Mouse (Mus musculus) liver, adult 2 months (tissue): ENCODE measurements around the gene Slc22a20. TPM values are rescaled to one million over a fixed set of nuclear protein-coding genes. Genes with fewer than 3 reads are reported as not detected.

Experiments used
- DNase-seq: peaks from one replicate; pipeline ENCODE4 v3.0.0-alpha.2; 2011; ENCODE audit warnings: low read depth, low spot score; ENCODE audit errors: extremely low read depth
- H3K27ac ChIP-seq: fragments of 200-500 bp; replicated peaks from 2 replicates; pipeline ENCODE4 v1.5.1; 2012; ENCODE audit warnings: low read depth, mild to moderate bottlenecking, control low read depth, inconsistent platforms, low read length; ENCODE audit not compliant: insufficient read depth
- H3K27me3 ChIP-seq: fragments of 200-500 bp; 2 replicates; pipeline ENCODE4 v1.6.1; 2012; ENCODE audit warnings: mild to moderate bottlenecking, moderate library complexity, low read length, inconsistent platforms; ENCODE audit not compliant: control insufficient read depth, insufficient read depth
- H3K36me3 ChIP-seq: fragments of 200-500 bp; 2 replicates; pipeline ENCODE4 v1.6.1; 2012; ENCODE audit warnings: low read length, inconsistent platforms; ENCODE audit not compliant: control insufficient read depth, insufficient read depth
- H3K4me1 ChIP-seq: fragments of 200-500 bp; 2 replicates; pipeline ENCODE4 v1.6.1; 2011; ENCODE audit warnings: low read length; ENCODE audit not compliant: control insufficient read depth, insufficient read depth
- H3K4me3 ChIP-seq: fragments of 200-500 bp; 2 replicates; pipeline ENCODE4 v1.5.1; 2011; ENCODE audit warnings: low read depth, mild to moderate bottlenecking, control low read depth, low read length, moderate library complexity; ENCODE audit not compliant: insufficient read depth
- H3K79me2 ChIP-seq: fragments of 200-500 bp; 2 replicates; pipeline ENCODE4 v1.6.1; 2012; ENCODE audit warnings: inconsistent platforms, mild to moderate bottlenecking, low read length, moderate library complexity; ENCODE audit not compliant: control insufficient read depth, insufficient read depth
- H3K9ac ChIP-seq: fragments of 200-500 bp; 2 replicates; pipeline ENCODE4 v1.6.1; 2012; ENCODE audit warnings: low read depth, mild to moderate bottlenecking, control low read depth, inconsistent platforms, low read length
- CTCF ChIP-seq: fragments of 200-500 bp; IDR thresholded peaks from 2 replicates; pipeline ENCODE4 v1.5.1; 2011; ENCODE audit warnings: low read depth, low read length, control low read depth
- POLR2A ChIP-seq: fragments of 200-500 bp; IDR thresholded peaks from 2 replicates; pipeline ENCODE4 v1.6.1; 2011; ENCODE audit warnings: low read length, control low read depth; ENCODE audit not compliant: insufficient read depth; ENCODE audit errors: extremely low read depth
- WGBS: fragments of 180-500 bp; shearing (Covaris S2); methylation state at CpG from one replicate; pipeline ENCODE4 v1.1.7; 2018; 5-methylcytosine and 5-hydroxymethylcytosine counted together
- polyA plus RNA-seq: library from polyadenylated mRNA; depleted of rRNA; stranded (reverse); fragments of >200 nt; gene quantifications from 2 replicates; pipeline ENCODE4 v1.2.3, GENCODE M21; 2012
- total RNA-seq: library from RNA; depleted of rRNA; stranded (reverse); fragments of >200 nt; gene quantifications from 2 replicates; pipeline ENCODE4 v1.2.3, GENCODE M21; 2014

The Slc22a20 gene
- total and polyA plus RNA-seq, 2 experiments, result not detected

GRCm38 (mm10) chr19:5994711-5995110, 8.8 kb upstream of the Slc22a20 start:
- Histone ChIP-seq H3K27ac (no peak overlapping the region), H3K79me2 (no peaks in the 10 kb centered on the region), H3K27me3 (no peaks in the 10 kb centered on the region), H3K36me3 (peaks cover 3% of the 10 kb centered on the region; the same call in 1 of the 2 replicates), H3K4me3 (no peak overlapping the region), H3K9ac (no peak overlapping the region), H3K4me1 (no peaks in the 10 kb centered on the region)
- 96% methylated on average over 14 of the region's 14 CpGs for WGBS
- DNase-seq, result no peak
- TF ChIP-seq CTCF (no peak), POLR2A (no peak)

DNA sequence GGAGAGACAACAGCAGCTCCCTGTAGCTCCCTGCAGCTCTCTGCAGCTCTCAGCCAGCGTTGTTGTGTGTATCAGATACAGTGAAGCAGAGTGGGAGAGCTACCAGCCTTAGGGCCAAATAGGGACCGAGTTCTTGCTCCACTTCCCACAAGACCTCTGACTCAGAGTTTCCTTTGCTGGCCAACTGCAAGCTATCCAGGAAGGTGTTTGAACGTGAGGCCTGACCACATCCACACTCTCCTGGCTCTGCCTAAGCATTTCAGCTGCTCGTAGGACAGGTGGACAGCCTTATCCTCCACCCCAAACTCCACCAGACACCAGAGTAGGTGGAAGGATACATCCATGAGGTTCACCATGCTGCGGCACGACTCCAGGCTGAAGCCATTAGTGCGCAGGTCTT, 6.1 kb upstream of the Slc22a20 start:
- H3K27ac ChIP-seq, result no peak overlapping the region
- no peaks in the 10 kb centered on the region for H3K79me2 ChIP-seq
- 90% methylated on average over 7 of the region's 7 CpGs for WGBS
- peaks cover 3% of the 10 kb centered on the region; the same call in 1 of the 2 replicates for H3K36me3 ChIP-seq
- H3K4me1 ChIP-seq, result 0 out of 2 replicates have a peak, but pooled peaks cover 2% of the 10 kb centered on the region
- DNase-seq, result no peak
- no peak overlapping the region for H3K4me3 ChIP-seq
- no peak overlapping the region for H3K9ac ChIP-seq
- H3K27me3 ChIP-seq, result no peaks in the 10 kb centered on the region
- no peak for TF ChIP-seq POLR2A
- no peak for TF ChIP-seq CTCF

DNA sequence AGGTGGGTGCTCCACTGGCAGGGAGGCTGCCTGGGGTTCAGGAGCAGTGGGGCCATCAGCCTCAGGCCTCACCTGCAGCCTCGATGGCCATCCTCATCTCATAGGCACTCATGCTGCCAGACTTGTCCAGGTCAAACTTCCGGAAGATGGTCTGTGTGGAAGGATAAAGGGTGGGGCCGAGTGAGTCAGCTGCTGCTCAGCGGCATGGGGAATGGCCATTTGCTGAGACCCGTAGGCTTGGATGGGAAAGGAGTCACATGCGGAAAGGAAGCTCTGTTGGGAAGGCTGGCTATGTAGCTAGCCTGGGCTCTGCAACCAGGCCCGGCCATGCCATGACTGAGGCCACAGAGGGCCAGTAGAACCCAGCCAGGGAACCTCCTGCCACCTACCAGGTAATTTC, 5.5 kb upstream of the Slc22a20 start:
- WGBS, result 92% methylated on average over 7 of the region's 7 CpGs
- H3K9ac ChIP-seq, result no peak overlapping the region
- H3K4me1 ChIP-seq, result 0 out of 2 replicates have a peak, but pooled peaks cover 2% of the 10 kb centered on the region
- no peak for DNase-seq
- TF ChIP-seq POLR2A (no peak), CTCF (no peak)
- H3K79me2 ChIP-seq, result no peaks in the 10 kb centered on the region
- H3K27me3 ChIP-seq, result no peaks in the 10 kb centered on the region
- H3K36me3 ChIP-seq, result peaks cover 3% of the 10 kb centered on the region; the same call in 1 of the 2 replicates
- no peak overlapping the region for H3K27ac ChIP-seq
- H3K4me3 ChIP-seq, result no peak overlapping the region

DNA sequence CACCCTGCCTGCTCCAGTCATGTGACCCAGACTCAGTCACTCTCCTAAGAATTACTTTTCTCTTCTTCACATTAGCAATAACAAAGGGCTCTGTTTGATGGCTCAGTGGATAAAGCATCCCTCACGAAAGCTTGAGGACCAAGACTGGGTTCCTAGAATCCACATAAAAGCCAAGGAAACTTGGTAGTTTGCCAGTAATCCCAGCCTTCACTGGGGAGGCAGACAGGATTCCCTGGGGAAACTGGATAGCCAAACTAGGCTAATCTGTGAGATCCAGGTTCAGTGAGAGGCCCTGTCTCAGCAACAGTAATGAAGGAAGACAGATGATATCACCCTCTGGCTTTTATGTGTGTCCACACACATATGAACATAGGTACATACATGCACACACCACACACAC, 5.0 kb upstream of the Slc22a20 start:
- no peaks in the 10 kb centered on the region for H3K27me3 ChIP-seq
- H3K36me3 ChIP-seq, result peaks cover 3% of the 10 kb centered on the region; the same call in 1 of the 2 replicates
- H3K79me2 ChIP-seq, result no peaks in the 10 kb centered on the region

DNA sequence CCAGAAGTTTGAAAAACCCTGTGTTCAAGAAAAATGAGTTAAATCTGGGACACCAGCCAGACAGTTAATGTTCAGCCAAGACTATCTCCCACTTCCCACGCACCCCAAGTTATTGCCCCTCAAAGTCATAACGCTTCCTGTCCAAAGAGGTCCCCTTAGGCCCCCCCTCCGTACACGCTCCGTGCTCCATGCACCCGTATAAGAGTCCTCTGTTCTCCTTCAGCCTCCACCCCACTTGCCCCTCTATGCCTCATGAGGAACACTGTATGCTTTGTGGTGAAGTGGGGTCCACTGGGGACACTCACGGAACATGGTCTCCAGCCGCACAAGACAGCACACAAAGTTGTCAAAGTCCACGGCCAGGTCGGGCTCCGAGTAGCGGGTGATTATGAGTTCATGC, 4.1 kb upstream of the Slc22a20 start:
- Histone ChIP-seq H3K27ac (no peak overlapping the region), H3K4me1 (0 out of 2 replicates have a peak, but pooled peaks cover 2% of the 10 kb centered on the region), H3K36me3 (peaks cover 3% of the 10 kb centered on the region; the same call in 1 of the 2 replicates)

More for the DNA sequence above, 5.0 kb upstream of the Slc22a20 start:
- 0 out of 2 replicates have a peak, but pooled peaks cover 2% of the 10 kb centered on the region for H3K4me1 ChIP-seq
- TF ChIP-seq CTCF (no peak), POLR2A (no peak)
- no peak overlapping the region for H3K27ac ChIP-seq
- H3K4me3 ChIP-seq, result no peak overlapping the region
- no peak for DNase-seq
- H3K9ac ChIP-seq, result no peak overlapping the region
- 86% methylated on average over 1 of the region's 1 CpGs for WGBS

DNA sequence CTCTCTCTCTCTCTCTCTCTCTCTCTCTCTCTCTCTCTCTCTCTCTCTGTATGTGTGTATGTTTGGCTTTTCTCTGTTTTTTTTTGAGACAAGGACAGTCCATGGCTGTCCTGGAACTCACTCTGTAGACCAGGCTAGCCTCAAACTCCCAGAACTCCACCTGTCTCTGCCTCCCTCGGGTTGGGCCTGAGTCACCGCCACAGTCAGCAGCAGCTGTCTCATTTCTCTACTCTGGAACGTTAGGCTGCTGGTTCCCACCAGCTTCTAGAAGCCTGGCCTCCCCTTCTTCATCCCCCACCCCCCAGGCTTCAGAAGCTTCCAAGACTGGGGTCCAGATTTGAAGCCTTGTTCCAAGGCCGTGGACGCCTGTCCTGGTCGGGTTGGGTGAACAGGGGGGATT, 3.6 kb upstream of the Slc22a20 start:
- Histone ChIP-seq H3K36me3 (peaks cover 3% of the 10 kb centered on the region; the same call in 1 of the 2 replicates), H3K4me3 (no peak overlapping the region), H3K27ac (no peak overlapping the region), H3K79me2 (no peaks in the 10 kb centered on the region), H3K27me3 (no peaks in the 10 kb centered on the region), H3K4me1 (0 out of 2 replicates have a peak, but pooled peaks cover 2% of the 10 kb centered on the region), H3K9ac (no peak overlapping the region)
- TF ChIP-seq POLR2A (no peak), CTCF (no peak)
- no peak for DNase-seq
- WGBS, result 45% methylated on average over 6 of the region's 6 CpGs

More for the DNA sequence above, 4.1 kb upstream of the Slc22a20 start:
- Histone ChIP-seq H3K9ac (no peak overlapping the region), H3K4me3 (no peak overlapping the region), H3K79me2 (no peaks in the 10 kb centered on the region), H3K27me3 (no peaks in the 10 kb centered on the region)
- TF ChIP-seq CTCF (no peak), POLR2A (no peak)
- WGBS, result 60% methylated on average over 12 of the region's 12 CpGs
- DNase-seq, result no peak
